Mouse (Mus musculus) forebrain, embryonic 15.5 days (tissue): ENCODE data around the gene Prpf8. TPM values are rescaled to one million over a fixed set of nuclear protein-coding genes. Genes with fewer than 3 reads are reported as not detected.

Experiments used
- ATAC-seq: fragments of 200-750 bp; cut with Nextera tagmentation; replicated peaks from 2 replicates; pipeline ENCODE4 v1.8.0; 2017; ENCODE audit warnings: mild to moderate bottlenecking, moderate TSS enrichment, moderate library complexity
- H3K27ac ChIP-seq: fragments of 300-500 bp; sonication (generic); replicated peaks from 2 replicates; pipeline ENCODE4 v1.5.1; 2015; ENCODE audit warnings: mild to moderate bottlenecking, inconsistent platforms
- H3K27me3 ChIP-seq: fragments of 300-500 bp; sonication (generic); 2 replicates; pipeline ENCODE4 v1.6.1; 2015; ENCODE audit warnings: inconsistent platforms
- H3K36me3 ChIP-seq: fragments of 300-500 bp; sonication (generic); 2 replicates; pipeline ENCODE4 v1.6.1; 2015; ENCODE audit warnings: mild to moderate bottlenecking, inconsistent platforms
- H3K4me1 ChIP-seq: fragments of 300-500 bp; sonication (generic); 2 replicates; pipeline ENCODE4 v1.6.1; 2015; ENCODE audit warnings: inconsistent platforms
- H3K4me2 ChIP-seq: fragments of 300-500 bp; sonication (generic); replicated peaks from 2 replicates; pipeline ENCODE4 v1.6.1; 2015; ENCODE audit warnings: mild to moderate bottlenecking, inconsistent platforms
- H3K4me3 ChIP-seq: fragments of 300-500 bp; sonication (generic); 2 replicates; pipeline ENCODE4 v1.5.1; 2015; ENCODE audit warnings: mild to moderate bottlenecking, inconsistent platforms
- H3K9ac ChIP-seq: fragments of 300-500 bp; sonication (generic); replicated peaks from 2 replicates; pipeline ENCODE4 v1.6.1; 2015; ENCODE audit warnings: mild to moderate bottlenecking, inconsistent platforms
- H3K9me3 ChIP-seq: fragments of 300-500 bp; sonication (generic); 2 replicates; pipeline ENCODE4 v1.6.1; 2016; ENCODE audit warnings: inconsistent platforms
- WGBS: fragments of 180-500 bp; shearing (Covaris S2); methylation state at CpG from one replicate; pipeline ENCODE4 v1.1.7; 2015; ENCODE audit warnings: mixed read lengths; 5-methylcytosine and 5-hydroxymethylcytosine counted together
- polyA plus RNA-seq: library from polyadenylated mRNA; unstranded; fragments of >200 nt; fragmentation: Nextera tagmentation; extraction: Ambion mirVana; gene quantifications from 2 replicates; pipeline ENCODE4 v1.2.1, GENCODE M21; 2015

The Prpf8 gene
- 55.0 and 58.3 TPM in 2 replicates for polyA plus RNA-seq

GRCm38 (mm10) chr11:75486601-75487285 lies at the start of gene Prpf8:
Gene Prpf8, plus strand, starts transcription at chr11:75486816.
- Histone ChIP-seq H3K9ac (peak within 1 kb of the TSS; percentile 77), H3K27me3 (no peaks in the 10 kb centered on the region; the same call in 1 of the 2 replicates), H3K36me3 (peaks cover 28% of the 10 kb centered on the region), H3K4me3 (peak within 1 kb of the TSS; percentile 99), H3K4me2 (peak within 1 kb of the TSS; percentile 96), H3K27ac (peak within 1 kb of the TSS; percentile 64), H3K9me3 (no peaks in the 10 kb centered on the region), H3K4me1 (peaks cover 18% of the 10 kb centered on the region)
- under 1% methylated on average over 52 of the region's 52 CpGs for WGBS
- peak; percentile 100 for ATAC-seq

GRCm38 (mm10) chr11:75438194-75438593 lies 48.4 kb upstream of the Prpf8 start:
- Histone ChIP-seq H3K27me3 (no peaks in the 10 kb centered on the region), H3K36me3 (peaks cover 9% of the 10 kb centered on the region; the same call in 1 of the 2 replicates), H3K9me3 (no peaks in the 10 kb centered on the region), H3K9ac (no peak overlapping the region), H3K4me2 (no peak overlapping the region), H3K4me1 (no peaks in the 10 kb centered on the region), H3K4me3 (no peak overlapping the region), H3K27ac (no peak overlapping the region)
- 79% methylated on average over 13 of the region's 13 CpGs for WGBS
- no peak for ATAC-seq

- H3K27me3 ChIP-seq, result no peaks in the 10 kb centered on the region
- no peak for ATAC-seq
- no peaks in the 10 kb centered on the region for H3K4me1 ChIP-seq
- no peak overlapping the region for H3K9ac ChIP-seq
- H3K36me3 ChIP-seq, result peaks cover 9% of the 10 kb centered on the region; the same call in 1 of the 2 replicates
- 85% methylated on average over 3 of the region's 3 CpGs for WGBS
- H3K9me3 ChIP-seq, result no peaks in the 10 kb centered on the region
- no peak overlapping the region for H3K4me2 ChIP-seq
- H3K4me3 ChIP-seq, result no peak overlapping the region
- H3K27ac ChIP-seq, result no peak overlapping the region
These were observed 47.8 kb upstream of the Prpf8 start for GRCm38 (mm10) chr11:75438804-75439203.

GRCm38 (mm10) chr11:75439363-75439762 lies 47.3 kb upstream of the Prpf8 start, which contains the start of gene Serpinf2:
Gene Serpinf2, minus strand, starts transcription at chr11:75439591.
- WGBS, result 92% methylated on average over 6 of the region's 6 CpGs

DNA sequence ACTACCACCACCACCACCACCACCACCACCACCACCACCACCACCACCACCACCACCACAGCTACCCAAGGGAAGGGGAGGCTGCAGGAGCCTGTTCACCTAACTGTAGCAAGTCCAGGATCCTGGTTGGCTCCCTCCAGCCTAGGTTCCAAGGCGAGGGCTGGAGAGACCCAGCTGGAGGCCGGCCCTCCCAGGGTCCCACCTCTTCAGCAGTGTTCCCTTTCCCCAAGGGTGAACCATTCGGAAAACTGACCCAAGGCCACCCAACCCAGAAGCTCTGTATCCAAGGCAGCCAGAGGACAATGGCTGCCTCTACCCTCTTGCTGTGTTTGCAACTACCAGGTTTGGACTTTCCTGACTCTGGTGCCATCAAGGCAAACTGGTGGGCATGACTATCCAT lies 46.7 kb upstream of the Prpf8 start:
- Histone ChIP-seq H3K4me1 (no peaks in the 10 kb centered on the region), H3K27ac (no peak overlapping the region), H3K4me2 (no peak overlapping the region), H3K4me3 (no peak overlapping the region), H3K36me3 (peaks cover 14% of the 10 kb centered on the region), H3K9me3 (no peaks in the 10 kb centered on the region), H3K9ac (no peak overlapping the region), H3K27me3 (no peaks in the 10 kb centered on the region)
- WGBS, result 85% methylated on average over 3 of the region's 3 CpGs
- no peak for ATAC-seq

More at GRCm38 (mm10) chr11:75439363-75439762, 47.3 kb upstream of the Prpf8 start, which contains the start of gene Serpinf2:
- Histone ChIP-seq H3K9me3 (no peaks in the 10 kb centered on the region), H3K4me2 (no peak within 1 kb of the TSS), H3K27me3 (no peaks in the 10 kb centered on the region), H3K4me1 (no peaks in the 10 kb centered on the region), H3K4me3 (no peak within 1 kb of the TSS), H3K27ac (no peak within 1 kb of the TSS), H3K9ac (no peak within 1 kb of the TSS), H3K36me3 (peaks cover 12% of the 10 kb centered on the region; the same call in 1 of the 2 replicates)
- no peak for ATAC-seq

DNA sequence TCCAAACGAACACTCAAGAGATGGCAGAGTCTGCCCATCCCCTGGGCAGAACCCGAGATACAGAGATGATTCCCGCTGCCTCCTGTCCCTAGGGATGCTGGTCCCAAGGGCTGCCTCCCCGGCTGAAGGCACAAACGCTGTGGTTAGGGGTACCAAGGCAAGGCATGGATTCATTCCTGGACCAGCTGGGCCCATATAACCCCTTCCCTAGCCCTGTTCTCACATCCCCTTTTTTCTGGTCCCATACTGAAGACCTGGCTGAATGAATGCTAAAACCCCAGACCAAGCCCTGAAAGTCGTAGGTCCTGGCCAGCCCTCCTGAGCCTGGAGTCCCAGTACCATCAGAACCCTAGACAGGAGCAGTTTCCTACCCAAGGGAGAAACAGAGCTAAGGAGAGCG lies 45.6 kb upstream of the Prpf8 start:
- no peak overlapping the region for H3K9ac ChIP-seq
- H3K4me1 ChIP-seq, result no peaks in the 10 kb centered on the region
- 86% methylated on average over 7 of the region's 7 CpGs for WGBS
- H3K36me3 ChIP-seq, result peaks cover 16% of the 10 kb centered on the region
- no peak overlapping the region for H3K27ac ChIP-seq
- no peaks in the 10 kb centered on the region for H3K27me3 ChIP-seq
- no peak for ATAC-seq
- no peak overlapping the region for H3K4me2 ChIP-seq
- H3K9me3 ChIP-seq, result no peaks in the 10 kb centered on the region
- H3K4me3 ChIP-seq, result no peak overlapping the region

GRCm38 (mm10) chr11:75441601-75442000 lies 45.0 kb upstream of the Prpf8 start:
- WGBS, result 60% methylated on average over 16 of the region's 16 CpGs
- H3K9ac ChIP-seq, result no peak overlapping the region
- H3K27ac ChIP-seq, result no peak overlapping the region
- H3K4me3 ChIP-seq, result no peak overlapping the region
- no peaks in the 10 kb centered on the region for H3K9me3 ChIP-seq
- ATAC-seq, result no peak
- H3K27me3 ChIP-seq, result no peaks in the 10 kb centered on the region
- H3K4me2 ChIP-seq, result no peak overlapping the region
- peaks cover 17% of the 10 kb centered on the region for H3K36me3 ChIP-seq
- H3K4me1 ChIP-seq, result no peaks in the 10 kb centered on the region

DNA sequence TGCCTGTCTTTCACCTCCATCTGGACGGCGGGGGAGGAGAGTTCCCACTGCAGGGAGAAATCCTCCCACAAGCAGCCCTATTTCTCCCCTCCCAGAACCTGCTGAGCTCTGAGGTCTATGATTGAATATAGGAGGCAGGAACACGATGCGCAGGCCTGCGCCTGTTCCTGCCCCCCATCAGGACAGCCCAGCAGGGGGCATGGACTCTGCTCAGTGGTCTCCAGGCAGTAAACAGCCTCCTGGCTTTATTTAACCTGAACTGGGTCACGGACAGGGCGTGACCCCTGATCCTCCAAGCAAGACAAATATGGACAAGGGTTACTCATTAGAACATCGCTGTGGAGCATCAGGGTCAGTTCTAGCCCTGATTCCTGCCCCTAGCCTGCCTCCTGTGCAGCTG lies 42.9 kb upstream of the Prpf8 start:
- WGBS, result 56% methylated on average over 8 of the region's 8 CpGs
- no peak overlapping the region for H3K4me3 ChIP-seq
- no peak overlapping the region for H3K27ac ChIP-seq
- no peak overlapping the region for H3K4me2 ChIP-seq
- no peak for ATAC-seq
- no peaks in the 10 kb centered on the region for H3K4me1 ChIP-seq
- H3K27me3 ChIP-seq, result no peaks in the 10 kb centered on the region
- peaks cover 34% of the 10 kb centered on the region for H3K36me3 ChIP-seq
- H3K9ac ChIP-seq, result no peak overlapping the region
- no peaks in the 10 kb centered on the region for H3K9me3 ChIP-seq

- Histone ChIP-seq H3K4me2 (no peak overlapping the region), H3K9me3 (no peaks in the 10 kb centered on the region), H3K36me3 (peaks cover 27% of the 10 kb centered on the region), H3K9ac (no peak overlapping the region), H3K4me1 (peaks cover 15% of the 10 kb centered on the region), H3K27me3 (no peaks in the 10 kb centered on the region), H3K4me3 (no peak overlapping the region), H3K27ac (no peak overlapping the region)
- no peak for ATAC-seq
- WGBS, result 93% methylated on average over 3 of the region's 3 CpGs
These were observed 38.0 kb upstream of the Prpf8 start for GRCm38 (mm10) chr11:75448575-75448974.

GRCm38 (mm10) chr11:75449695-75450094 lies 36.9 kb upstream of the Prpf8 start:
- no peak overlapping the region for H3K27ac ChIP-seq
- H3K4me2 ChIP-seq, result no peak overlapping the region
- no peak for ATAC-seq
- H3K36me3 ChIP-seq, result peaks cover 23% of the 10 kb centered on the region
- peaks cover 23% of the 10 kb centered on the region for H3K4me1 ChIP-seq
- no peak overlapping the region for H3K9ac ChIP-seq
- 77% methylated on average over 7 of the region's 7 CpGs for WGBS
- no peaks in the 10 kb centered on the region for H3K9me3 ChIP-seq
- H3K27me3 ChIP-seq, result no peaks in the 10 kb centered on the region
- H3K4me3 ChIP-seq, result no peak overlapping the region

DNA sequence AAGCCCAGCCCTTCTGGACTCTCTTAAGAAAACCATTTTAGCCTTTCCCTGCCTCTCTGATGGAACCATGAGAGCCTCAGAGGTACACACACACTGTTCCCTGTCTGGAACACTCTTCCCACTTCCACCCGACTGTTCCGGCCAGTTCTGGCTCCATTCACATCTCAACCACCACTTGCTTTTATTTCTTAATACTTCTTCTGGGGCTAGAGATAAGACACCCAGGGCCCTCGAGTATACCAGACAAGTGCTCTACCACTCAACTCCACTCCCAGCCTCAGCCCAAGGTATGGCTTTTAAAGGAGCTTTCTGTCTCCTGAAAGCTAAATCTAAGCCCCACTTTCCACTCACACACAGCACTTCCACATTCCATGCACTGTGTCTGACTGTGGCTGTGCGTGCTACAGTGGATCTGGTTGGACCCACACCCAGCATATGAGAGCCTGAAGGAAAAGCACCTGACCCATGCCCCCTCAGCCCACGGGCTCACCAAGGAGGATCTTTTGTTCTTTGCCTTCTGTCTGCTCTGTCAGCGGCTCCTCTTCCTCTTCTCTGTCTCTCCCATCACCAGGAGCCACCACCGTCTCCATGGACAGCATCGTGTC lies 36.2 kb upstream of the Prpf8 start:
- H3K27ac ChIP-seq, result no peak overlapping the region
- peaks cover 19% of the 10 kb centered on the region; the same call in 1 of the 2 replicates for H3K36me3 ChIP-seq

GRCm38 (mm10) chr11:75450936-75451335 lies 35.7 kb upstream of the Prpf8 start:
- H3K9ac ChIP-seq, result no peak overlapping the region

More for the DNA sequence above, 36.2 kb upstream of the Prpf8 start:
- ATAC-seq, result no peak
- Histone ChIP-seq H3K9ac (no peak overlapping the region), H3K9me3 (no peaks in the 10 kb centered on the region), H3K4me1 (peaks cover 30% of the 10 kb centered on the region), H3K4me3 (no peak overlapping the region), H3K27me3 (no peaks in the 10 kb centered on the region), H3K4me2 (no peak overlapping the region)
- WGBS, result 91% methylated on average over 8 of the region's 8 CpGs

More at GRCm38 (mm10) chr11:75450936-75451335, 35.7 kb upstream of the Prpf8 start:
- Histone ChIP-seq H3K27me3 (no peaks in the 10 kb centered on the region), H3K36me3 (peaks cover 19% of the 10 kb centered on the region; the same call in 1 of the 2 replicates), H3K9me3 (no peaks in the 10 kb centered on the region), H3K27ac (no peak overlapping the region), H3K4me1 (peaks cover 30% of the 10 kb centered on the region), H3K4me2 (no peak overlapping the region), H3K4me3 (no peak overlapping the region)
- ATAC-seq, result no peak
- WGBS, result 89% methylated on average over 15 of the region's 15 CpGs
